Mouse (Mus musculus): ENCODE data around the gene Cyp2f2.

GRCm38 (mm10) chr7:27158171-27158570, 38.5 kb downstream of the Cyp2f2 start:
- TF ChIP-seq CTCF (conservative IDR thresholded peaks at IDR 0.05; ENCODE audit: low read length) = no peak
- TF ChIP-seq NANOG (IDR thresholded peaks at IDR 0.05; ENCODE audit: borderline replicate concordance, low read length) = no peak

Measured in E14TG2a.4 (cell line).